Mouse (Mus musculus): ENCODE measurements around the gene Lamtor2.

DNA sequence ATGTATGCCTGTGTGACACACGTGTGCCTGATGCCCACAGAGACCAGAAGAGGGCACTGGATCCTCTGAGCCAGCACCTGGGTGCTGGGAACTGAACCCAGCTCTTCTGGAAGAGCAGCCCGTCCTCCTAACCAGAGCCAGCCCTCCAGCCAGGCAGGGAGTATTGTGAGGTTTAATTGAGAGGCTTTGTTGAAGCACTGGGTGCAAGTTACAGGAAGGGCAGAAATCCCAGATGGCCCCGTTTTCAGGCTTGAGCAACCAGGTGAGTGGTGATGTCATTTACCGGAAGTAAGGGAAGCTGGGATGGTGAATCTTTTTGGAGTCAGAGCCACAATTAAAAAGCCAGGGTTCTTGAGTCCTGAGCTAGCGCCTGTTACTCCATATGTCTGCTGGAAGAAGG, 27.9 kb downstream of the Lamtor2 start:
- TF ChIP-seq POLR2A (IDR thresholded peaks at IDR 0.05; ENCODE audit: borderline replicate concordance, insufficient read depth, low read length) = no peak
- no peak for TF ChIP-seq CTCF (IDR thresholded peaks at IDR 0.05; ENCODE audit: borderline replicate concordance, insufficient read depth, low read depth, low read length)
